Mouse (Mus musculus) bone marrow macrophage, adult 2 months (primary cell): Measurements from ENCODE around the gene Nabp2.

Experiments
- CTCF ChIP-seq: IDR thresholded peaks from 2 replicates; pipeline ENCODE4 v1.5.1; 2012; ENCODE audit warnings: low read depth, mild to moderate bottlenecking, low read length, moderate library complexity
- POLR2A ChIP-seq: IDR thresholded peaks from 2 replicates; pipeline ENCODE4 v1.6.1; 2012; ENCODE audit warnings: mild to moderate bottlenecking, low read depth, low read length, borderline replicate concordance

- TF ChIP-seq CTCF (no peak), POLR2A (no peak)
Observed at GRCm38 (mm10) chr10:128414848-128415247, 3.6 kb upstream of the Nabp2 start.
